Mouse (Mus musculus) urinary bladder, postnatal 25 days (tissue): ENCODE data around the gene 4931428F04Rik.

ENCODE experiments used
- DNase-seq: peaks from one replicate; pipeline ENCODE4 v3.0.0; 2022; ENCODE audit warnings: low spot score

The 4931428F04Rik gene

GRCm38 (mm10) chr8:105288231-105288630, 1.4 kb downstream of the 4931428F04Rik start:
- DNase-seq: no peak

GRCm38 (mm10) chr8:105286907-105287306, 2.8 kb downstream of the 4931428F04Rik start:
- no peak for DNase-seq

- DNase-seq: no peak
Observed at GRCm38 (mm10) chr8:105285514-105285913, 4.2 kb downstream of the 4931428F04Rik start.

GRCm38 (mm10) chr8:105283074-105283473, 6.6 kb downstream of the 4931428F04Rik start:
- DNase-seq: peak; percentile 59

- no peak for DNase-seq
Observed at GRCm38 (mm10) chr8:105282239-105282638, 7.4 kb downstream of the 4931428F04Rik start.

- DNase-seq: no peak
Observed at GRCm38 (mm10) chr8:105281821-105282220, 7.8 kb downstream of the 4931428F04Rik start.

- DNase-seq: no peak
Observed at GRCm38 (mm10) chr8:105280567-105280966, 9.1 kb downstream of the 4931428F04Rik start.

GRCm38 (mm10) chr8:105278911-105279334, 10.7 kb downstream of the 4931428F04Rik start:
- DNase-seq: peak; percentile 68

- DNase-seq: peak; percentile 40
Observed at GRCm38 (mm10) chr8:105276292-105277120, 13.2 kb downstream of the 4931428F04Rik start.

GRCm38 (mm10) chr8:105275840-105276239, 13.8 kb downstream of the 4931428F04Rik start, which contains the start of gene Nol3:
TSS of gene Nol3 (plus strand) at chr8:105276140.
- DNase-seq: no peak

GRCm38 (mm10) chr8:105275387-105275786, 14.3 kb downstream of the 4931428F04Rik start:
- no peak for DNase-seq

- no peak for DNase-seq
Observed at GRCm38 (mm10) chr8:105270916-105271186, 18.8 kb downstream of the 4931428F04Rik start.

- DNase-seq: no peak
Observed at GRCm38 (mm10) chr8:105270101-105270915, 19.4 kb downstream of the 4931428F04Rik start.

GRCm38 (mm10) chr8:105269461-105269947, 20.2 kb downstream of the 4931428F04Rik start, which contains the start of gene Hsf4:
TSS of gene Hsf4 (plus strand) at chr8:105269801.
- DNase-seq: peak; percentile 61

- no peak for DNase-seq
Observed at GRCm38 (mm10) chr8:105269075-105269458, 20.6 kb downstream of the 4931428F04Rik start.

GRCm38 (mm10) chr8:105268342-105269074, 21.2 kb downstream of the 4931428F04Rik start:
- no peak for DNase-seq

GRCm38 (mm10) chr8:105266775-105267174, 22.9 kb downstream of the 4931428F04Rik start:
- DNase-seq: no peak

- no peak for DNase-seq
Observed at GRCm38 (mm10) chr8:105265128-105265527, 24.5 kb downstream of the 4931428F04Rik start.

- peak; percentile 74 for DNase-seq
Observed at GRCm38 (mm10) chr8:105264024-105264982, 25.4 kb downstream of the 4931428F04Rik start, which contains the start of the genes Tradd and Fbxl8. TSS of gene Tradd (minus strand) at chr8:105264609. TSS of gene Fbxl8 (plus strand) at chr8:105264648.

GRCm38 (mm10) chr8:105263244-105263912, 26.3 kb downstream of the 4931428F04Rik start:
- DNase-seq: no peak
